Mouse (Mus musculus): ENCODE measurements around the gene Itga5. TPM values are rescaled to one million over a fixed set of nuclear protein-coding genes. Genes with fewer than 3 reads are reported as not detected.

Gene Itga5
- polyA plus RNA-seq, 1 experiment from 2014 or later: 19.4 TPM

DNA sequence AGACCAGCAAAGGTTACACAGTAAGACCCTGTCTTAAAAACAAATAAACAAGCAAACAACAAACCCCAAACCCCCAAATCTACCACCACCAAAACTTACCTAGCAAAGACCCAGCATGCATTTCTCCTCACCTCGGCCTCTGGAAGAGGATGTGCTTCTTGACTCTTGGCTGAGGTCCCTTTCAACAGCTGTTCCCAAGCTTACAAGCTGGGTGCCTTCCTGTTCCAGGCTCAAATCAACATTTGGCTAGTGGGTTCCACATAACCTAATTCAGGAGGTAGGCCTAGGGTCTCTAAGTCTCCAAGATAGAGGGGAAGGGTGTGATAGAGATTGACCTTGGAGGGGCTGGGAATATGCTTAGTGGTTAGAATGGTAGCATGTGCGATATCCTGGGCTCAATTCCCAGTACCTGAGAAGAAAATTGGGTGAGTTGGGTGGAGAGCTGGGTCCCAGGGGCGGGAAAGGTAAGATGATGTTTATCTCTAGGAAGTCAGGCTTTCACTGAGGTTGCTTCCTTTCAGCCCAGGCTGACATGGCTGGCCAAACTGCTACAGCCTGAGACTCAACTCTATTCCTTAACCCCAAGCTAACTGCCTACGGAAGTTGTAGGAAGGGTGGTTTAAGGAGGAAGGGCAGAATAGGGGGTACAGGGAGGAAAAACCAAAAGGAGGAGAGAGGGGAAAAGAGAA, 8.7 kb upstream of the Itga5 start:
- 0 out of 2 replicates have a peak, but pooled peaks cover 2% of the 10 kb centered on the region for H3K4me1 ChIP-seq (replicated peaks; ENCODE audit: insufficient read depth, low read length)
- H3K9ac ChIP-seq (ENCODE audit: low read depth, low read length): no peak overlapping the region
- ATAC-seq (replicated peaks; ENCODE audit: low FRiP score, low read depth) (no peak), DNase-seq (ENCODE audit: low spot score) (no peak)
- H3K27ac ChIP-seq: no peak overlapping the region
- H3K36me3 ChIP-seq (ENCODE audit: insufficient read depth, low read length): no peaks in the 10 kb centered on the region
- H3K4me3 ChIP-seq (replicated peaks; ENCODE audit: low read depth, low read length): no peak overlapping the region
- TF ChIP-seq CTCF (IDR thresholded peaks at IDR 0.05; ENCODE audit: low read depth): no peak
- H3K9me3 ChIP-seq (replicated peaks; ENCODE audit: low read length): no peaks in the 10 kb centered on the region
- H3K27me3 ChIP-seq (ENCODE audit: insufficient read depth, low read length): no peaks in the 10 kb centered on the region
- 81% methylated on average over 4 of the region's 4 CpGs for WGBS
- no peak overlapping the region for H3K4me2 ChIP-seq (ENCODE audit: low read length)

GRCm38 (mm10) chr15:103372461-103372860, 5.9 kb upstream of the Itga5 start:
- ATAC-seq (replicated peaks; ENCODE audit: low FRiP score, low read depth): no peak
- Histone ChIP-seq H3K4me2 (ENCODE audit: low read length) (no peak overlapping the region), H3K27ac (no peak overlapping the region), H3K36me3 (ENCODE audit: insufficient read depth, low read length) (no peaks in the 10 kb centered on the region), H3K9ac (ENCODE audit: low read depth, low read length) (no peak overlapping the region), H3K9me3 (replicated peaks; ENCODE audit: low read length) (no peaks in the 10 kb centered on the region), H3K4me3 (replicated peaks; ENCODE audit: low read depth, low read length) (no peak overlapping the region), H3K4me1 (replicated peaks; ENCODE audit: insufficient read depth, low read length) (no peaks in the 10 kb centered on the region), H3K27me3 (ENCODE audit: insufficient read depth, low read length) (no peaks in the 10 kb centered on the region)
- no peak for TF ChIP-seq CTCF (IDR thresholded peaks at IDR 0.05; ENCODE audit: low read depth)
- no peak for DNase-seq (ENCODE audit: low spot score)

DNA sequence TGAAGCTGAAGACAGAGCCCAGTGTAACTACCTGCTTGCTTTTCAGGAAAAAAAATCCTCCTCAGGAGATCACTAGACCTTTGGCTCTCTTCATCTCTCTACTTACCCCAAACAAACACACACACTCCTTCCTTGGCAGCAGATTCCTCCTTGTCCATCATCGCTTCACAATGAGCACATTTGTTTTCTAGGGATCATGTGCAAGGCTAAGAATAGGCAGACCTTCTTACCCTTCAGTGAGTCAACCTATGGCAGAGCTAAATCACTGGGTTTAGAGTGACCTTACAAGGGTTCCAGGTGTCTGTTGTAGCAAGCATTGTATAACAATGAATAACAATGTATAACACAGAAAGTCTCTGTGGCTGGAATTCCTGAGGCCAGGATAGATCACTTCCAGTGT, 5.2 kb upstream of the Itga5 start:
- Histone ChIP-seq H3K4me3 (replicated peaks; ENCODE audit: low read depth, low read length) (no peak overlapping the region), H3K9ac (ENCODE audit: low read depth, low read length) (no peak overlapping the region), H3K9me3 (replicated peaks; ENCODE audit: low read length) (no peaks in the 10 kb centered on the region), H3K4me1 (replicated peaks; ENCODE audit: insufficient read depth, low read length) (no peaks in the 10 kb centered on the region), H3K4me2 (ENCODE audit: low read length) (no peak overlapping the region), H3K27ac (no peak overlapping the region), H3K36me3 (ENCODE audit: insufficient read depth, low read length) (no peaks in the 10 kb centered on the region), H3K27me3 (ENCODE audit: insufficient read depth, low read length) (no peaks in the 10 kb centered on the region)
- ATAC-seq (replicated peaks; ENCODE audit: low FRiP score, low read depth) (no peak), DNase-seq (ENCODE audit: low spot score) (no peak)
- TF ChIP-seq CTCF (IDR thresholded peaks at IDR 0.05; ENCODE audit: low read depth): no peak
- 90% methylated on average over 1 of the region's 1 CpGs for WGBS

- no peak overlapping the region for H3K9ac ChIP-seq (ENCODE audit: low read depth, low read length)
- WGBS: 4% methylated on average over 2 of the region's 2 CpGs
- ATAC-seq (replicated peaks; ENCODE audit: low FRiP score, low read depth) (no peak), DNase-seq (ENCODE audit: low spot score) (peak; percentile 60)
- no peak for TF ChIP-seq CTCF (IDR thresholded peaks at IDR 0.05; ENCODE audit: low read depth)
- no peak overlapping the region for H3K27ac ChIP-seq
- H3K4me3 ChIP-seq (replicated peaks; ENCODE audit: low read depth, low read length): no peak overlapping the region
- no peaks in the 10 kb centered on the region for H3K27me3 ChIP-seq (ENCODE audit: insufficient read depth, low read length)
- H3K36me3 ChIP-seq (ENCODE audit: insufficient read depth, low read length): no peaks in the 10 kb centered on the region
- no peaks in the 10 kb centered on the region for H3K4me1 ChIP-seq (replicated peaks; ENCODE audit: insufficient read depth, low read length)
- no peaks in the 10 kb centered on the region for H3K9me3 ChIP-seq (replicated peaks; ENCODE audit: low read length)
- no peak overlapping the region for H3K4me2 ChIP-seq (ENCODE audit: low read length)
Measured at GRCm38 (mm10) chr15:103371208-103371607, 4.6 kb upstream of the Itga5 start.

DNA sequence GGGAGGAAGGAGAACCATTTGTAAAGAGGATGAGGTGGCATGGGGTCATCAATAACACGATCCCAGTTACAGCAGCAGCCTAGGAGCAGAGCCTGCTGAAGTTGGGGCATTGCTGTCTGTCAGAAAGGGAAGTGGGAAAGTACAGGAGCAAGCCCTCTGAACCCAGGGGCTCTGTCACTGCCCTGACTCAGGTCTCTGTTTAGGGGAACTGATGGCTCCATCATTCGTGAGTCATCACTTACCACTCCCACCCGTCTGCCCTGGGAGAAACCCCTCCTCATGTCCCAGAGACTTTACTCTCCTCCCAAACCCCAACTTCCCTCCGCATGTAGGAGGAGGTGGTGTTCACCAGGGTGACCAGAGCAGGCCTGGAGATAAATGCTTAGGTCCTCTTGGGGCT, 3.9 kb upstream of the Itga5 start:
- TF ChIP-seq CTCF (IDR thresholded peaks at IDR 0.05; ENCODE audit: low read depth): no peak
- H3K4me2 ChIP-seq (ENCODE audit: low read length): no peak overlapping the region
- no peak for ATAC-seq (replicated peaks; ENCODE audit: low FRiP score, low read depth)
- DNase-seq (ENCODE audit: low spot score): no peak
- 0 out of 2 replicates have a peak, but pooled peaks cover under 1% of the 10 kb centered on the region for H3K4me1 ChIP-seq (replicated peaks; ENCODE audit: insufficient read depth, low read length)
- no peaks in the 10 kb centered on the region for H3K9me3 ChIP-seq (replicated peaks; ENCODE audit: low read length)
- H3K27ac ChIP-seq: no peak overlapping the region
- H3K4me3 ChIP-seq (replicated peaks; ENCODE audit: low read depth, low read length): no peak overlapping the region
- no peaks in the 10 kb centered on the region for H3K36me3 ChIP-seq (ENCODE audit: insufficient read depth, low read length)
- no peaks in the 10 kb centered on the region for H3K27me3 ChIP-seq (ENCODE audit: insufficient read depth, low read length)
- WGBS: 25% methylated on average over 4 of the region's 4 CpGs
- H3K9ac ChIP-seq (ENCODE audit: low read depth, low read length): no peak overlapping the region

GRCm38 (mm10) chr15:103369123-103369522, 2.6 kb upstream of the Itga5 start:
- no peak overlapping the region for H3K4me2 ChIP-seq (ENCODE audit: low read length)
- no peak for TF ChIP-seq CTCF (IDR thresholded peaks at IDR 0.05; ENCODE audit: low read depth)
- H3K9me3 ChIP-seq (replicated peaks; ENCODE audit: low read length): no peaks in the 10 kb centered on the region
- WGBS: 50% methylated on average over 1 of the region's 1 CpGs
- no peak for ATAC-seq (replicated peaks; ENCODE audit: low FRiP score, low read depth)
- H3K36me3 ChIP-seq (ENCODE audit: insufficient read depth, low read length): no peaks in the 10 kb centered on the region
- H3K27me3 ChIP-seq (ENCODE audit: insufficient read depth, low read length): no peaks in the 10 kb centered on the region
- no peak overlapping the region for H3K27ac ChIP-seq
- H3K9ac ChIP-seq (ENCODE audit: low read depth, low read length): no peak overlapping the region
- H3K4me1 ChIP-seq (replicated peaks; ENCODE audit: insufficient read depth, low read length): 0 out of 2 replicates have a peak, but pooled peaks cover 7% of the 10 kb centered on the region
- no peak overlapping the region for H3K4me3 ChIP-seq (replicated peaks; ENCODE audit: low read depth, low read length)
- DNase-seq (ENCODE audit: low spot score): no peak

Data from kidney, postnatal 0 days (tissue).